Mouse (Mus musculus) kidney, embryonic 14.5 days (tissue): Measurements from ENCODE around the gene Scml4. TPM values are rescaled to one million over a fixed set of nuclear protein-coding genes. Genes with fewer than 3 reads are reported as not detected.

Experiments used
- ATAC-seq: fragments of 200-750 bp; cut with Nextera tagmentation; 2 replicates; pipeline ENCODE4 v1.8.0; 2017; ENCODE audit warnings: moderate number of reproducible peaks, mild to moderate bottlenecking, moderate TSS enrichment, moderate library complexity; ENCODE audit not compliant: low FRiP score, low TSS enrichment
- H3K27ac ChIP-seq: fragments of 300-500 bp; sonication (generic); 2 replicates; pipeline ENCODE4 v1.5.1; 2014; ENCODE audit warnings: low read depth, mild to moderate bottlenecking, low read length, moderate library complexity, mixed read lengths
- H3K27me3 ChIP-seq: fragments of 300-500 bp; sonication (generic); 2 replicates; pipeline ENCODE4 v1.6.1; 2014; ENCODE audit warnings: mild to moderate bottlenecking, low read length; ENCODE audit not compliant: control insufficient read depth, insufficient read depth
- H3K36me3 ChIP-seq: fragments of 300-500 bp; sonication (generic); 2 replicates; pipeline ENCODE4 v1.6.1; 2014; ENCODE audit warnings: low read length, mixed read lengths; ENCODE audit not compliant: control insufficient read depth, insufficient read depth
- H3K4me1 ChIP-seq: fragments of 300-500 bp; sonication (generic); 2 replicates; pipeline ENCODE4 v1.6.1; 2014; ENCODE audit warnings: low read length, mixed read lengths; ENCODE audit not compliant: control insufficient read depth, insufficient read depth
- H3K4me2 ChIP-seq: fragments of 300-500 bp; sonication (generic); replicated peaks from 2 replicates; pipeline ENCODE4 v1.6.1; 2014; ENCODE audit warnings: low read depth, mild to moderate bottlenecking, low read length
- H3K4me3 ChIP-seq: fragments of 300-500 bp; sonication (generic); 2 replicates; pipeline ENCODE4 v1.5.1; 2014; ENCODE audit warnings: mild to moderate bottlenecking, low read length
- H3K9ac ChIP-seq: fragments of 300-500 bp; sonication (generic); 2 replicates; pipeline ENCODE4 v1.6.1; 2014; ENCODE audit warnings: low read depth, mild to moderate bottlenecking, low read length, moderate library complexity
- H3K9me3 ChIP-seq: fragments of 300-500 bp; sonication (generic); 2 replicates; pipeline ENCODE4 v1.6.1; 2016; ENCODE audit warnings: low read length; ENCODE audit not compliant: control insufficient read depth
- WGBS: fragments of 180-500 bp; shearing (Covaris S2); extraction: QIAGEN DNeasy Blood & Tissue Kit; methylation state at CpG from one replicate; pipeline ENCODE4 v1.1.7; 2014; 5-methylcytosine and 5-hydroxymethylcytosine counted together
- polyA plus RNA-seq: library from polyadenylated mRNA; unstranded; fragments of >200 nt; fragmentation: Nextera tagmentation; extraction: Ambion mirVana; gene quantifications from 2 replicates; pipeline ENCODE4 v1.2.1, GENCODE M21; 2014

Scml4 gene
- polyA plus RNA-seq, 1 experiment from 2014 or later, result 0.53 TPM

GRCm38 (mm10) chr10:42908562-42908961, 48.4 kb downstream of the Scml4 start:
- H3K36me3 ChIP-seq, result no peaks in the 10 kb centered on the region
- H3K4me3 ChIP-seq, result no peak overlapping the region
- no peak overlapping the region for H3K27ac ChIP-seq
- no peak overlapping the region for H3K4me2 ChIP-seq
- no peaks in the 10 kb centered on the region for H3K27me3 ChIP-seq
- 82% methylated on average over 1 of the region's 1 CpGs for WGBS
- H3K4me1 ChIP-seq, result no peaks in the 10 kb centered on the region
- H3K9me3 ChIP-seq, result no peaks in the 10 kb centered on the region
- H3K9ac ChIP-seq, result no peak overlapping the region
- no peak for ATAC-seq

GRCm38 (mm10) chr10:42910567-42910966, 50.4 kb downstream of the Scml4 start:
- Histone ChIP-seq H3K36me3 (no peaks in the 10 kb centered on the region), H3K27me3 (no peaks in the 10 kb centered on the region), H3K4me1 (no peaks in the 10 kb centered on the region), H3K9me3 (no peaks in the 10 kb centered on the region), H3K4me3 (no peak overlapping the region), H3K4me2 (no peak overlapping the region), H3K9ac (no peak overlapping the region), H3K27ac (no peak overlapping the region)
- WGBS, result 27% methylated on average over 4 of the region's 4 CpGs
- ATAC-seq, result no peak

GRCm38 (mm10) chr10:42912056-42912455, 51.9 kb downstream of the Scml4 start:
- 90% methylated on average over 10 of the region's 10 CpGs for WGBS
- no peaks in the 10 kb centered on the region for H3K27me3 ChIP-seq
- H3K9ac ChIP-seq, result no peak overlapping the region
- no peaks in the 10 kb centered on the region for H3K4me1 ChIP-seq
- H3K36me3 ChIP-seq, result no peaks in the 10 kb centered on the region
- no peak overlapping the region for H3K4me3 ChIP-seq
- no peak overlapping the region for H3K4me2 ChIP-seq
- no peak for ATAC-seq
- no peak overlapping the region for H3K27ac ChIP-seq
- no peaks in the 10 kb centered on the region for H3K9me3 ChIP-seq

- WGBS, result 63% methylated on average over 4 of the region's 4 CpGs
These were observed 53.0 kb downstream of the Scml4 start for GRCm38 (mm10) chr10:42913196-42913595.

DNA sequence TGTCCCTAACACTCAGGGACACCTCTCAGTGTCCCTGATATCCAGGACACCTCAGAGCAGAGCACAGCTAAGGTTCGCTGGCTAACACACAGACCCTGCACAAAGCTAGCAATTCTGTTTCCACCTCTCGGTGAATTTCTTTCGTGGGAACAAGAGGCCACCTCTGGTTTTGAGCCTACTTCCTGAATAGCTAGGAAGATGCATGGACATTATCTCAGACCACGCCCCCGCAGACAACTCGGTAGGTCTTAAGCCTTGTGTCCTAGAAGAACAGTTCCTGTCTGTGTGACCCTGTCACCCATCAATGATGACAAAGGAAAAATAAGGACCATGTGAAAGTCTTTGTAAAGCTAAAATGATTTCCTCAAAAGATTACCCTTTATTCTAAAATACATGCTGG, 54.0 kb downstream of the Scml4 start:
- Histone ChIP-seq H3K4me1 (no peaks in the 10 kb centered on the region), H3K9me3 (no peaks in the 10 kb centered on the region), H3K4me2 (no peak overlapping the region), H3K9ac (no peak overlapping the region), H3K4me3 (no peak overlapping the region), H3K36me3 (no peaks in the 10 kb centered on the region), H3K27ac (no peak overlapping the region), H3K27me3 (no peaks in the 10 kb centered on the region)
- 53% methylated on average over 6 of the region's 6 CpGs for WGBS
- ATAC-seq, result no peak

More at GRCm38 (mm10) chr10:42913196-42913595, 53.0 kb downstream of the Scml4 start:
- no peak for ATAC-seq
- H3K27ac ChIP-seq, result no peak overlapping the region
- no peak overlapping the region for H3K4me3 ChIP-seq
- H3K36me3 ChIP-seq, result no peaks in the 10 kb centered on the region
- no peaks in the 10 kb centered on the region for H3K9me3 ChIP-seq
- H3K9ac ChIP-seq, result no peak overlapping the region
- no peaks in the 10 kb centered on the region for H3K27me3 ChIP-seq
- no peak overlapping the region for H3K4me2 ChIP-seq
- H3K4me1 ChIP-seq, result no peaks in the 10 kb centered on the region

DNA sequence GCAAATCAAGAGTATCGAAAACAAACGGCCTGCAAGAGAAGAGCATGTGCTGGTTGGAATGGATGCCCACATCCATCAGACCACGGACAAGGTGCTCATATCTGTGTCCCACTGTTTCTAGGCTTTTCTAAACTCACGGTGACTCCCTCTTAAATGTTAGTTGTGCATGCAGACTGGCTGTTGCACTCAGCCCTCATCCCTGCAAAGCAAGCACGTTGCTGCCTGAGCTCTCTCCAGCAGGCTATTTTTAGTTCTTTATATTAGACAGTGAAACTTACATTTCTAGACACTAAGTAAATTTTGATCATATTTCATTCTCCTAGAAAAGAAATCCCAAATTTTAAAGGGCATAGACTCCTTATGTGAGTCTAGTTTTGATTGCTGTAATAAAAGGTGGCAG, 57.2 kb downstream of the Scml4 start:
- 75% methylated on average over 5 of the region's 5 CpGs for WGBS
- Histone ChIP-seq H3K27ac (no peak overlapping the region), H3K9me3 (no peaks in the 10 kb centered on the region), H3K9ac (no peak overlapping the region), H3K4me2 (no peak overlapping the region), H3K27me3 (no peaks in the 10 kb centered on the region), H3K4me1 (no peaks in the 10 kb centered on the region), H3K4me3 (no peak overlapping the region), H3K36me3 (no peaks in the 10 kb centered on the region)
- no peak for ATAC-seq

GRCm38 (mm10) chr10:42919786-42920185, 59.6 kb downstream of the Scml4 start:
- H3K9me3 ChIP-seq, result no peaks in the 10 kb centered on the region
- H3K4me3 ChIP-seq, result no peak overlapping the region
- no peaks in the 10 kb centered on the region for H3K36me3 ChIP-seq
- WGBS, result 91% methylated on average over 12 of the region's 12 CpGs
- H3K27ac ChIP-seq, result no peak overlapping the region
- no peak overlapping the region for H3K4me2 ChIP-seq
- H3K4me1 ChIP-seq, result no peaks in the 10 kb centered on the region
- no peak overlapping the region for H3K9ac ChIP-seq
- H3K27me3 ChIP-seq, result no peaks in the 10 kb centered on the region
- no peak for ATAC-seq

DNA sequence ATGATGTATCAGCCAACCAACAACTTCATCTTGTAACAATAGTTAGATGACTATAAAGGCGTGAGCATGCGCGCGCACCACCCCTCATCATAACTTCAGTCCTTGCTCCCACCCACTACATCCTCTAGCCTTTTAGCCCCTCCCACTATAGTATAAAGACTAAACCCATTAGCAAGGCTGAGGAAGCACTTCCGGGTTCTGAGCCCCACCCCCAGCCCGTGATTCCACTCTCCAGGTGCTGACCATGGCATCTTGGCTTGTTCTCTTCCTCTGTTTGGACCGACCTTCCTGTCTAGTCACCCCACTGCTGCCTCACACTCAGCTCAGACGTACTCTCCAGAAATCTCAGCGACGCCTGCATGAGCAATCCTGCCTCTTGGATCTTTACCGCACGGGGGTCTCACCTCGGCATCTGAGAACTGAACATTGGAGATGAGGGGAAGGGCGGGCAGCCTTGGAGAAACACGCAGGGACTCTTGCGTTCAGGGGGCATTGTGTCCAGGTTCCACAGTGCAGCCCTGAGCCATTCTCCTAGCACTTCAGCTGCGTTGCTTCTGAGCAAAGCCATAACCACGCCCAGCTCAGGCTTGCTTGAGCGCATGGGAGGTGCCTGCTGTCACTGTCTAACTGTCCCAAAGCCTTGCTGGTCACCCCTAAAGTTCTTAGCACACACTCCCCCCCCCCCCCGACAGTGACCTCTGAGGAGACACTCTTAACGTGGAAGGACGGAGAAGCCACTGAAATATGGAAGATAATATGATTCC, 65.1 kb downstream of the Scml4 start:
- WGBS, result 74% methylated on average over 22 of the region's 22 CpGs

DNA sequence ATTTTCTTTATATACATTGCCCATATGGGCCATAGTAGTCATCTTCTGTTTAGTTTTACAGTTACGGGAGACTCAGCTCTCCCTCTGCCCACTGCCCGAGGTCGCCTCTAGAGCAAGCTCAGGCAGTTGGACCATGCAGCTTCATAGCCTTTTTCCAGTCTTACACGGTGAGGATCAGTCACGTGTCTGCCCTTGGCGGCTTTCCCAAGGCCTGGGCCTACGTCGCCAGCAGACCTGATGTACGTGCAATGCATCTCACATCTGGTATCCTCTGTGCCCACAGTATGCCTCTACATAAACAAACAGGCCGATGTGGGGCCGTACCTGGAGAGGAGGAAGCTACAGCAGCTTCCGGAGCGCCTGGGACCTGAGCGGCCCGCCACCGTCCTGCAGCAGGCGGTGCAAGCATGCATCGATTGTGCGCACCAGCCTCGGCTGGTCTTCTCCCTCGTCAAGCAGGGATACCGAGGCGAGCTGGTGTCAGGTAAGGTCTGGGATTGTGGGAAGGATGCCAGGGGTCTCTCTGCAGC, 70.0 kb downstream of the Scml4 start:
- no peak overlapping the region for H3K27ac ChIP-seq
- H3K9me3 ChIP-seq, result no peaks in the 10 kb centered on the region
- 92% methylated on average over 23 of the region's 23 CpGs for WGBS
- H3K4me1 ChIP-seq, result peaks cover 3% of the 10 kb centered on the region; the same call in 1 of the 2 replicates
- H3K9ac ChIP-seq, result no peak overlapping the region
- H3K36me3 ChIP-seq, result no peaks in the 10 kb centered on the region
- H3K4me2 ChIP-seq, result no peak overlapping the region
- H3K27me3 ChIP-seq, result no peaks in the 10 kb centered on the region
- ATAC-seq, result no peak
- H3K4me3 ChIP-seq, result no peak overlapping the region

More for the DNA sequence above, 65.1 kb downstream of the Scml4 start:
- H3K27me3 ChIP-seq, result no peaks in the 10 kb centered on the region
- no peak overlapping the region for H3K9ac ChIP-seq
- no peaks in the 10 kb centered on the region for H3K4me1 ChIP-seq
- no peak overlapping the region for H3K27ac ChIP-seq
- no peak for ATAC-seq
- H3K4me2 ChIP-seq, result no peak overlapping the region; the same call in 1 of the 2 replicates
- no peaks in the 10 kb centered on the region for H3K9me3 ChIP-seq
- H3K36me3 ChIP-seq, result no peaks in the 10 kb centered on the region
- no peak overlapping the region for H3K4me3 ChIP-seq
